Mouse (Mus musculus) B cell, adult 67 days (primary cell): ENCODE results near the gene Krtap4-9. TPM values are rescaled to one million over a fixed set of nuclear protein-coding genes. Genes with fewer than 3 reads are reported as not detected.

Experiments used
- total RNA-seq, 2 experiments: library from RNA; stranded (reverse); gene quantifications; 4 replicates each; pipeline ENCODE4 v1.2.4; 2023

Gene Krtap4-9
- total RNA-seq = not detected

GRCm38 (mm10) chr11:99784900-99785299, at the start of gene Krtap4-9:
Krtap4-9 (plus strand) TSS chr11:99785200.

DNA sequence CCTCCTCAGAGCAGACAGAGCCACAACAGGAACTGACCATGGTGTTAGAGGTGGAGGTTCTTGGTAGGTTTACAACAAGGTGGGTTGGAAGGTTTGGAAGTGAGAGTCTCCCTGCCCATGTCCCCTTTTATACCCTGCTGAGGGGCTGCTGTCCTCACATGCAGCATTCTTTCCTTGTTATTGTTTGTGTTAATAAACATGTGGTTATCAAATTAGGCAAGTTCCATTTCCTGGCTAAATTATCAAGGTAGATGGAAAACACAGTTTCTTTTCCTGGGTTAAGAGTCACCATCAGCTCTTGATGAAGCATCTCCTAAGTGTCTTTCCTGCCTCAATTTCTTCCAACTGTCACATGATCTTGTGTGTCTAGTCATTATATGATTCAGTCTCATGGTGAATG, 12.2 kb upstream of the Krtap4-9 start, which contains the start of gene Gm11595:
TSS of gene Gm11595 (minus strand) at position 101 of the 400 bp plus-strand sequence.

DNA sequence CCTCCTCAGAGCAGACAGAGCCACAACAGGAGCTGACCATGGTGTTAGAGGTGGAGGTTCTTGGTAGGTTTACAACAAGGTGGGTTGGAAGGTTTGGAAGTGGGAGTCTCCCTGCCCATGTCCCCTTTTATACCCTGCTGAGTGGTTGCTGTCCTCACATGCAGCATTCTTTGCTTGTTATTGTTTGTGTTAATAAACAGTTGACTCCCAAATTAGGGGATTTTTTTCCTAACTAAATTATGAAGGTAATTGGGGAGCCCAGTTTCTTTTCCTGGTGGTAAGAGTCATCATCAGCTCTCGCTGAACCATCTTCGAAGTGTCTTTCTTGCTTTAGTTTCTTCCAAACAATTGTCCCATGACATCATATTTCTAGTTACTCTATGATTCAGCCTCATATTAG, 4.4 kb upstream of the Krtap4-9 start, which contains the start of gene Krtap4-8:
TSS of gene Krtap4-8 (minus strand) at position 101 of the 400 bp plus-strand sequence.

DNA sequence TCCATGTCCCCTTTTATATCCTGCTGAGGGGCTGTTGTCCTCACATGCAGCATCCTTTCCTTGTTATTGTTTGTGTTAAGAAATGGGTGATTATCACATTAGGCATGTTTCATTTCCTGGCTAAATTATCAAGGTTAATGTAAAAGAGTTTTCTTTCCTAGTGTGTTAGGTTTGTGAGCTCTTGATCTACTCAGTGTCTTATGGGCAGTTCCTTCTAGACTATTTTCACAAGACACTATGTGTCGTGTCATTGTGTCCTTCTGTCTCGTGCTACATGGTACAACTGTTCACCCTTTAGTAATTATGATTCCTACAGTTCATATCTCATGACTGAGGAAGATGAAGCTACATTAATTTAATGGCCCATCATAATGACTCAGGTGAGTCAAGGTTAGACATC, 8.4 kb downstream of the Krtap4-9 start, which contains the start of gene Gm11596:
TSS of gene Gm11596 (minus strand) at position 101 of the 400 bp plus-strand sequence.

DNA sequence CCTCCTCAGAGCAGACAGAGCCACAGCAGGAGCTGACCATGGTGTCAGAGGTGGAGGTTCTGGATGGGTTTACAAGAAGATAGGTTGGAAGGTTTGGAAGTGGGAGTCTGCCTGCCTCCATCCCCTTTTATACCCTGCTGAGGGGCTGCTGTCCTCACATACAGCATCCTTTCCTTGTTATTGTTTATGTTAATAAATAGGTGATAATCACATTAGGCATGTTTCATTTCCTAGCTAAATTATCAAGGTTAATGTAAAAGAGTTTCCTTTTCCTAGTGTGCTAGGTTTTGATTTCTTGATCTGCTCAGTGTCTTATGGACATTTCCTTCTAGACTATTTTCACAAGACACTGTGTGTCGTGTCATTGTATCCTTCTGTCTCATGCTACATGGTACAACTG, 13.8 kb downstream of the Krtap4-9 start, which contains the start of gene Gm11569:
TSS of gene Gm11569 (minus strand) at position 101 of the 400 bp plus-strand sequence.

DNA sequence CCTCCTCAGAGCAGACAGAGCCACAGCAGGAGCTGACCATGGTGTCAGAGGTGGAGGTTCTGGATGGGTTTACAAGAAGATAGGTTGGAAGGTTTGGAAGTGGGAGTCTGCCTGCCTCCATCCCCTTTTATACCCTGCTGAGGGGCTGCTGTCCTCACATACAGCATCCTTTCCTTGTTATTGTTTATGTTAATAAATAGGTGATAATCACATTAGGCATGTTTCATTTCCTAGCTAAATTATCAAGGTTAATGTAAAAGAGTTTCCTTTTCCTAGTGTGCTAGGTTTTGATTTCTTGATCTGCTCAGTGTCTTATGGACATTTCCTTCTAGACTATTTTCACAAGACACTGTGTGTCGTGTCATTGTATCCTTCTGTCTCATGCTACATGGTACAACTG, 19.3 kb downstream of the Krtap4-9 start, which contains the start of gene Gm11554:
TSS of gene Gm11554 (minus strand) at position 101 of the 400 bp plus-strand sequence.

GRCm38 (mm10) chr11:99809792-99810191, 24.8 kb downstream of the Krtap4-9 start, which contains the start of gene Krtap4-13:
Krtap4-13 (minus strand) TSS chr11:99809892.

GRCm38 (mm10) chr11:99815566-99815965, 30.6 kb downstream of the Krtap4-9 start, which contains the start of gene Gm11564:
Gm11564 (minus strand) TSS chr11:99815666.

Other genes starting within 250 kb of the Krtap4-9 start
- not detected for gene Krt40, start 242.0 kb upstream of the Krtap4-9 start, total RNA-seq
- not detected for gene Krtap3-3, start 234.3 kb upstream of the Krtap4-9 start, total RNA-seq
- gene Krtap3-2, start 228.3 kb upstream of the Krtap4-9 start, total RNA-seq = not detected
- not detected for gene Gm11939, start 225.7 kb upstream of the Krtap4-9 start, total RNA-seq
- not detected for gene Krtap3-1, start 218.6 kb upstream of the Krtap4-9 start, total RNA-seq
- gene Krtap1-5, start 204.2 kb upstream of the Krtap4-9 start, total RNA-seq = not detected
- not detected for gene Krtap1-4, start 201.5 kb upstream of the Krtap4-9 start, total RNA-seq
- not detected for gene Krtap1-3, start 193.9 kb upstream of the Krtap4-9 start, total RNA-seq
- gene Krtap9-3, start 187.1 kb upstream of the Krtap4-9 start, total RNA-seq = not detected
- not detected for gene Gm11938, start 181.9 kb upstream of the Krtap4-9 start, total RNA-seq
- gene Gm11937, start 175.0 kb upstream of the Krtap4-9 start, total RNA-seq = not detected
- gene Krtap2-4, start 170.4 kb upstream of the Krtap4-9 start, total RNA-seq = not detected
- gene Gm11562, start 164.8 kb upstream of the Krtap4-9 start, total RNA-seq = not detected
- not detected for gene Krtap4-1, start 157.0 kb upstream of the Krtap4-9 start, total RNA-seq
- not detected for gene Krtap4-2, start 150.1 kb upstream of the Krtap4-9 start, total RNA-seq
- not detected for gene Krtap4-7, start 141.1 kb upstream of the Krtap4-9 start, total RNA-seq
- not detected for gene Gm11555, start 135.0 kb upstream of the Krtap4-9 start, total RNA-seq
- gene Gm11563, start 126.2 kb upstream of the Krtap4-9 start, total RNA-seq = not detected
- gene Krtap4-6, start 119.2 kb upstream of the Krtap4-9 start, total RNA-seq = not detected
- gene Gm14190, start 94.5 kb upstream of the Krtap4-9 start, total RNA-seq = not detected
- gene Gm14180, start 50.9 kb upstream of the Krtap4-9 start, total RNA-seq = not detected
- gene Gm11595, start 12.3 kb upstream of the Krtap4-9 start, total RNA-seq = not detected
- not detected for gene Krtap4-8, start 4.5 kb upstream of the Krtap4-9 start, total RNA-seq
- not detected for gene Gm11596, start 8.3 kb downstream of the Krtap4-9 start, total RNA-seq
- gene Gm11569, start 13.7 kb downstream of the Krtap4-9 start, total RNA-seq = not detected
- not detected for gene Gm11554, start 19.2 kb downstream of the Krtap4-9 start, total RNA-seq
- not detected for gene Krtap4-13, start 24.7 kb downstream of the Krtap4-9 start, total RNA-seq
- not detected for gene Gm11564, start 30.5 kb downstream of the Krtap4-9 start, total RNA-seq
- gene 2300003K06Rik, start 52.9 kb downstream of the Krtap4-9 start, total RNA-seq = not detected
- not detected for gene Krtap4-16, start 66.4 kb downstream of the Krtap4-9 start, total RNA-seq
- not detected for gene Gm11568, start 72.7 kb downstream of the Krtap4-9 start, total RNA-seq
- not detected for gene Gm11559, start 79.3 kb downstream of the Krtap4-9 start, total RNA-seq
- gene Krtap9-1, start 88.2 kb downstream of the Krtap4-9 start, total RNA-seq = not detected
- gene Gm11567, start 94.0 kb downstream of the Krtap4-9 start, total RNA-seq = not detected
- not detected for gene Krtap31-1, start 122.7 kb downstream of the Krtap4-9 start, total RNA-seq
- gene Gm11565, start 129.6 kb downstream of the Krtap4-9 start, total RNA-seq = not detected
- not detected for gene Krtap31-2, start 151.1 kb downstream of the Krtap4-9 start, total RNA-seq
- gene Krtap9-5, start 163.3 kb downstream of the Krtap4-9 start, total RNA-seq = not detected
- not detected for gene Krtap29-1, start 193.9 kb downstream of the Krtap4-9 start, total RNA-seq
- not detected for gene Krtap16-1, start 201.4 kb downstream of the Krtap4-9 start, total RNA-seq
- gene Krtap17-1, start 208.8 kb downstream of the Krtap4-9 start, total RNA-seq = not detected
- not detected for gene Krt33a, start 231.0 kb downstream of the Krtap4-9 start, total RNA-seq
- not detected for gene Krt33b, start 244.7 kb downstream of the Krtap4-9 start, total RNA-seq